Mouse (Mus musculus) frontal cortex, postnatal 36 days (tissue): ENCODE measurements around the gene Olfr399.

ENCODE experiments used
- DNase-seq, 2 experiments: peaks; one replicate each; pipeline ENCODE4 v3.0.0; 2022; ENCODE audit warnings: low spot score in 2 of 2

Gene Olfr399

DNA sequence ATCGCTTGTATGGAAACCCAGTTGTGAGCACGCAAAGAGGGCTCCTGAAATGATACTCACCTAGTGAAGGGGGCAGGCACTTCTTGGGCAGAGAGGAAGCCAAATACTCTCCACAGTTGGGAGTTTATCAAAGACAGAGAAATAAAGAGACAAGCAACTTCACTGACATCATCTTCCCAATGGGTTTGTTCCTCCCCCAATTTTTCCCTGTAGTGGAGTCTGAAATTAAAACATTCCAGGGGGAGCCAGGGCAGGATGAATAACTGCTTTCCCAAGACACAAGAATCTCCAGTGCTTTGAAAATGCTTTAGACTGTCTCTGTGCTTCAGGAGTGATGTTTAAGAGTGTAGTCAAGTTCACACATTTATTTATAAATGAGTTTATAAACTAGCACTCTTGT, at the start of gene Olfr399, which contains the start of gene Olfr139:
Gene Olfr399 (minus strand): TSS at position 165 of the 400 bp plus-strand sequence.
Gene Olfr139 (minus strand): TSS at position 101 of the 400 bp plus-strand sequence.
- DNase-seq = no peak

DNA sequence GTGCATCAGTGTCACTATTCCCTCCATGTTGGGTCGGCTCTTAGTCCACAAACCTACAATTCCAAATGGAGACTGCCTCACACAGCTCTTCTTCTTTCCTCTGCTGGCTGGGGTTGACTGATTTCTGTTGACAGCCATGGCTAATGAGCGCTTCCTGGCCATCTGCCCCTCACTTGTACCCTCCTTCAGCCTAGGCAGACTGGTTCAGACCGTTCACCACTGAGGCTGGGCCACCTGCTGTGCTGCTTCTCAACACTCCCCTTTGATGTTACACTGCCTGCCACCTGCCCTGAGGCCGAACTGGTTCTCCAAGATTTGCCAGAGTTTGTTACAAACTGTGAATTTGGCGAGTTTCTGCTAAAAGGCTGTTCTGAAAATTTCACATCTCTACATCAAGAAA, 48.7 kb upstream of the Olfr399 start:
- DNase-seq = no peak

DNA sequence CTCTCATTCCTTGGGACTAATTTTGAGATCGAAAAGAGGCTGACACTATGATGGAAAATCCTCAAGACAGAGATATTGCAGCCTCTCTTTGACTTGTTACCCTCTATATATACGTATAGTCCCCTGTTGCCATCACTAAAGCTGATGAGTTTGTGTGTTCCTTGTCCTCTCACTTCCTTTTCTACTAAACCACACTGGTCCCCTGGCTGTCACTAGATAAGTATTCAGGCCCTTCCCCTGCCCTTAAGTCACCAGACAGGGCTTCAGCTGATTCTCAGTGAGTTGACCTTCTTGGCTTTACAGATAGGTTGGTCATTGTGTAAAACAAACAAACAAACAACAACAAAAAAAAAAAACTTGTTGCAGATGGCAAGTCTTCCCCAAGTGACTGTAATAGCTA, 45.1 kb upstream of the Olfr399 start:
- no peak for DNase-seq

- DNase-seq = no peak
These were observed 44.3 kb upstream of the Olfr399 start for GRCm38 (mm10) chr11:74100724-74101123.

- no peak for DNase-seq
These were observed 13.2 kb upstream of the Olfr399 start, which contains the start of gene Zfp616 for GRCm38 (mm10) chr11:74069655-74070054. Gene Zfp616 (plus strand): TSS chr11:74069955.

DNA sequence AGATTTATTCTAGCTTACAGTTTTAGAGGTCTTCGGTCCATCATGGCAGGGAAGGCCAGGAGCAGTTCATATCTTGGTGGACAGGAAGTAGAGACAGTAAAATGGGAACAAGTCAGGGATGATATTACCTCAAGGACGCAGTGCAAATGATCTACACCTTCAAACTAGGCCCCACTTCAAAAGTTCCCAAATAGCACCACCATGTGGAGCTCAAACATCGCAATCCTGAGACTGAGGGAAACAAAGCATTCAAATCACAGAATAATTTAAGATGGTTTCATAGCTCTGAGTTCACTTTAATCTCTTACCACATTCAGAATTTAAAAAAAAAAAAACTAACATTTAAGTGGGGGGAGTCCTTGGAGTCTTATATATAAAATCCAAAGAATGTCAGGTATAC, 5.1 kb downstream of the Olfr399 start:
- no peak for DNase-seq
